Mouse (Mus musculus): ENCODE measurements around the gene Muc3.

DNA sequence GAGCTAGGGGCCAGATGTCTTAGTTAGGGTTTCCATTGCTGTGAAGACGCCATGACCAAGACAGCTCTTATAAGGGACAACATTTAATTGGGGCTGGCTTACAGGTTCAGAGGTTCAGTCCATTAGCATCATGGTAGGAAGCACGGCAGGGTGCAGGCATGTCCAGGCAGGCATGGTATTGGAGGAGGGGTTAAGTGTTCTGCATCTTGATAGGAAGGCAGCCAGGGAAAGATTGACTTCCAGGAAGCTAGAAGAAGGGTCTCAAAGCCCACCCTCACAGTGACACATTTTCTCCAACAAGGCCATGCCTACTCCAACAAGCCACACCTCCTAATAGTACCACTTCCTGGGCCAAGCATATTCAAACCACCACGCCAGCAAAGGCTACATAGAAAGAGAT is 63.4 kb downstream of the Muc3 start:
- TF ChIP-seq CTCF (conservative IDR thresholded peaks at IDR 0.05; ENCODE audit: insufficient read depth, insufficient read length, low read depth, low read length) = no peak
- TF ChIP-seq POLR2A (IDR thresholded peaks at IDR 0.05; ENCODE audit: low read depth, low read length) = no peak
